Mouse (Mus musculus): ENCODE results near the gene Ccnjl. TPM values are rescaled to one million over a fixed set of nuclear protein-coding genes. Genes with fewer than 3 reads are reported as not detected.
A peak's percentile ranks its signal among the peaks of the same experiment; 100 is the strongest.

The Ccnjl gene
- 9.5 and 11.3 TPM in 2 replicates for polyA plus RNA-seq (2015; fragmentation: Nextera tagmentation; extraction: Ambion mirVana)

- Histone ChIP-seq H3K27ac (peak within 1 kb of the TSS; percentile 80), H3K27me3 (no peaks in the 10 kb centered on the region)
- peak; percentile 73 for ATAC-seq (ENCODE audit: insufficient number of reproducible peaks, low FRiP score, low TSS enrichment, low read depth)
These were observed at the start of gene Ccnjl for GRCm38 (mm10) chr11:43528683-43529499. Ccnjl (plus strand) TSS chr11:43528784.

DNA sequence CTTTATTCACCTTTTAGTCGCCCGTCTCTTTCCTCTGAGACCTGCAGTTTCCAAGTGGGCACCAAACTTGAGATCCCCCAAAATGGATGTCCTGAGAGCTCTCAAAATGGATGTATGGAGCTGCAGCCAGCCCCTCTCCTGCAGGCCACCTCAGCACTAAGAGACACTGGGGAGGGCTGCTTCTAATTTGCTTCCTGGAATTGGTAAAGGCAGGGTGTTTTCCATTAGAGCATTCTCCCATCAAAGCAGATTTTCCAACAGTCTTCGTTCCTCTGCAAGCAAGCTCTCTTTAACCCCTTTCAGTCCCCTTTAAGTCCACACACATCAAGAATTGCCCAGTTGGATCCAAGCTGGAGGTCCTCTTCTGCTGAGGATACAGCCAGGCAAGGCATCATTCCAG is 49.2 kb upstream of the Ccnjl start:
- H3K27me3 ChIP-seq: no peaks in the 10 kb centered on the region
- no peaks in the 10 kb centered on the region for H3K9me3 ChIP-seq
- H3K9ac ChIP-seq: no peak overlapping the region
- no peak overlapping the region for H3K4me2 ChIP-seq
- 51% methylated on average over 3 of the region's 3 CpGs for WGBS
- ATAC-seq (ENCODE audit: insufficient number of reproducible peaks, low FRiP score, low TSS enrichment, low read depth): no peak
- H3K4me3 ChIP-seq: no peak overlapping the region
- peaks cover 67% of the 10 kb centered on the region for H3K4me1 ChIP-seq
- no peaks in the 10 kb centered on the region for H3K36me3 ChIP-seq
- peak overlapping the region; percentile 81 for H3K27ac ChIP-seq

More at GRCm38 (mm10) chr11:43528683-43529499, at the start of gene Ccnjl:
- WGBS: 0% methylated on average over 62 of the region's 79 CpGs
- Histone ChIP-seq H3K4me2 (peak within 1 kb of the TSS; percentile 91), H3K4me3 (peak within 1 kb of the TSS; percentile 79), H3K9me3 (no peaks in the 10 kb centered on the region), H3K9ac (peak within 1 kb of the TSS; percentile 74), H3K4me1 (peaks cover 14% of the 10 kb centered on the region; the same call in 1 of the 2 replicates), H3K36me3 (no peaks in the 10 kb centered on the region)

DNA sequence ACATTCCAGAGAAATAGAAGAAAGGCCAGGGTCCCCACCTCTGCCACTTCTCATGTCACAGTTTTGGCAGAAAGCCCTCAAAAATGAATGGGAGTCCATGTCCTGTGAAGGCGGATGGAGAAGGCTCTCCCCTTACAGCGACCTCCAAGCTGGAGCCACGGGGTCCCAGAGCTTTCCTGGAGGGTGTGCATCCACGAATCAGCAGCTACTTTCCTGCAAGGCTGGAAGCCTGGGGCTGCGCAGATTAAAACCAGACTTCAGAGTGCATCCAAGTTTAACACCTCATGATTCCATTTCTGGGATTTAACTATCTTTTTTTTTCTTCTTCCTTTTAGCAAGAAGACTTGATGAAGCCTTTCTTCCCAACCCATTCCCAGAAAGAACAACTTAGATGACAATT is 48.0 kb upstream of the Ccnjl start:
- H3K9ac ChIP-seq: no peak overlapping the region
- H3K27ac ChIP-seq: peak overlapping the region; percentile 81
- H3K4me3 ChIP-seq: no peak overlapping the region
- H3K4me1 ChIP-seq: peaks cover 67% of the 10 kb centered on the region
- H3K4me2 ChIP-seq: no peak overlapping the region
- 21% methylated on average over 5 of the region's 5 CpGs for WGBS
- no peaks in the 10 kb centered on the region for H3K9me3 ChIP-seq
- H3K36me3 ChIP-seq: no peaks in the 10 kb centered on the region
- H3K27me3 ChIP-seq: no peaks in the 10 kb centered on the region
- 0 out of 2 replicates have a peak, but pooled peaks have one; percentile 56 for ATAC-seq (ENCODE audit: insufficient number of reproducible peaks, low FRiP score, low TSS enrichment, low read depth)

- Histone ChIP-seq H3K27me3 (no peaks in the 10 kb centered on the region), H3K9me3 (no peaks in the 10 kb centered on the region), H3K9ac (no peak overlapping the region), H3K4me1 (peaks cover 64% of the 10 kb centered on the region), H3K27ac (peak overlapping the region; percentile 87), H3K4me2 (peak overlapping the region; percentile 19; the same call in 1 of the 2 replicates), H3K36me3 (no peaks in the 10 kb centered on the region), H3K4me3 (no peak overlapping the region; the same call in 1 of the 2 replicates)
- ATAC-seq (ENCODE audit: insufficient number of reproducible peaks, low FRiP score, low TSS enrichment, low read depth): peak; percentile 51; the same call in 1 of the 2 replicates
- WGBS: 23% methylated on average over 3 of the region's 3 CpGs
These were observed 46.7 kb upstream of the Ccnjl start for GRCm38 (mm10) chr11:43481672-43482522.

DNA sequence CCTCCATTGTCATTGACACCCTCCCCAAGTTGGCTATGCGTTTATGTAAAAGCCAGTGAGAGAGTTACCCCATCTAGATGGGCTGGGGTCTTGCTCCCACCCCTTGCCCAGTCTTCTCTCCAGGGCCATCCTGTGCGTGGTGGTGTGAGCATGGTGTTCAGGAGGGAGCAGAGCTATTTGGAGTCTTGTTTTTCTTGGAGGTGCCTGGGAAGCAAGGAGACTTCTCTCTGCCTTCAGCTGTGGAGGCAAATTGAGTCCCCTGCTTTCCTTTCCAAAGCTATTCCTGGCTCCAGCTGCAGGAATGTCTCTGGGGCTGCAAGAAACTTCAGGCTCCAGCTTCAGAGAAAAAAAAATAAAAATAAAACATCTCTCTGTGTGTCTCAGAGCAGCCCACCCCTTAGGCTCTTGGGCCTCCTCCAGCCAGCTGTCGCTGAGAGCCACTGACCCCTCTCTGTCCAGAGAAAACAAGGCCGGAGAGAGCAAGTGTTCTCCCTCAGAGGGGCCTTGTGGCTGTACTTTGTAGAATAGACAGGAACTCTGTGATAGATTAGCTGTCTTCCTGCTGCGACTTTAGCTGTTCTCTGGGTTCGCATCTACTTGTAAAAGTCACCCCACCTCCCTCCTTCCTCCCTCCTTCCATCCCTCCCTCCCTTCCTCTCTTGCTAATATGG is 45.3 kb upstream of the Ccnjl start:
- WGBS: 23% methylated on average over 6 of the region's 6 CpGs
- H3K4me2 ChIP-seq: 0 out of 2 replicates have a peak overlapping the region, but pooled peaks have one; percentile 24
- H3K9ac ChIP-seq: no peak overlapping the region
- no peaks in the 10 kb centered on the region for H3K9me3 ChIP-seq
- H3K27me3 ChIP-seq: no peaks in the 10 kb centered on the region
- peak overlapping the region; percentile 87 for H3K27ac ChIP-seq
- peak; percentile 49; the same call in 1 of the 2 replicates for ATAC-seq (ENCODE audit: insufficient number of reproducible peaks, low FRiP score, low TSS enrichment, low read depth)
- peaks cover 61% of the 10 kb centered on the region for H3K4me1 ChIP-seq
- no peak overlapping the region for H3K4me3 ChIP-seq
- H3K36me3 ChIP-seq: no peaks in the 10 kb centered on the region

GRCm38 (mm10) chr11:43484057-43484456 is 44.5 kb upstream of the Ccnjl start:
- no peaks in the 10 kb centered on the region for H3K9me3 ChIP-seq
- 62% methylated on average over 4 of the region's 4 CpGs for WGBS
- no peak overlapping the region for H3K4me2 ChIP-seq
- H3K4me3 ChIP-seq: no peak overlapping the region
- ATAC-seq (ENCODE audit: insufficient number of reproducible peaks, low FRiP score, low TSS enrichment, low read depth): no peak
- peak overlapping the region; percentile 87 for H3K27ac ChIP-seq
- peaks cover 57% of the 10 kb centered on the region for H3K4me1 ChIP-seq
- H3K36me3 ChIP-seq: no peaks in the 10 kb centered on the region
- no peaks in the 10 kb centered on the region for H3K27me3 ChIP-seq
- H3K9ac ChIP-seq: no peak overlapping the region

- peaks cover 51% of the 10 kb centered on the region for H3K4me1 ChIP-seq
- no peaks in the 10 kb centered on the region for H3K9me3 ChIP-seq
- no peak overlapping the region for H3K4me3 ChIP-seq
- peak overlapping the region; percentile 87; the same call in 1 of the 2 replicates for H3K27ac ChIP-seq
- no peak for ATAC-seq (ENCODE audit: insufficient number of reproducible peaks, low FRiP score, low TSS enrichment, low read depth)
- no peaks in the 10 kb centered on the region for H3K36me3 ChIP-seq
- no peak overlapping the region for H3K4me2 ChIP-seq
- H3K27me3 ChIP-seq: no peaks in the 10 kb centered on the region
- WGBS: 44% methylated on average over 11 of the region's 11 CpGs
- H3K9ac ChIP-seq: no peak overlapping the region
These were observed 43.9 kb upstream of the Ccnjl start for GRCm38 (mm10) chr11:43484652-43485051.

- WGBS: 86% methylated on average over 9 of the region's 9 CpGs
- H3K4me2 ChIP-seq: no peak overlapping the region
- H3K9me3 ChIP-seq: no peaks in the 10 kb centered on the region
- no peak for ATAC-seq (ENCODE audit: insufficient number of reproducible peaks, low FRiP score, low TSS enrichment, low read depth)
- no peaks in the 10 kb centered on the region for H3K27me3 ChIP-seq
- no peak overlapping the region for H3K27ac ChIP-seq
- H3K4me3 ChIP-seq: no peak overlapping the region
- 0 out of 2 replicates have a peak, but pooled peaks cover 4% of the 10 kb centered on the region for H3K36me3 ChIP-seq
- peaks cover 41% of the 10 kb centered on the region for H3K4me1 ChIP-seq
- no peak overlapping the region for H3K9ac ChIP-seq
These were observed 42.7 kb upstream of the Ccnjl start for GRCm38 (mm10) chr11:43485855-43486254.

DNA sequence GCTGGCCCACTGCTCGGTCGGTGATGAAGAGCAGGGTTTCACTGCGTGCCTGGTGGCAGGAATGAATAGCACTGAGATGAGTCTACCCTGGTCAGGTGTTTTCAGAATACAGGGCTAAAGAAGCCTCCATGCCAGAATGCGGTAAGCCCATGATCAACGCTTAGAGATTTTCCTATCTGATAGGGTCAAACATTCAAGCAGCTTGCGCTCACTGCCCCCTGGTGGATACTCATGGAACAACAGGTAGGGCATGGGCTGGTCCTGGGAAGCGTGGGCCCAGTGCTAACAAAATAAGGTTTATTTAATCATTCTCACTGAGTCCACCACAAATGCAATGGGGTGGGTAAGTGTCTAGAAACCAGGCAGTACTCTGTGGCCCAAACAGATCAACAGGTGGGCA is 35.9 kb upstream of the Ccnjl start:
- 0 out of 2 replicates have a peak, but pooled peaks cover 2% of the 10 kb centered on the region for H3K4me1 ChIP-seq
- WGBS: 32% methylated on average over 7 of the region's 7 CpGs
- H3K27ac ChIP-seq: no peak overlapping the region
- no peaks in the 10 kb centered on the region for H3K27me3 ChIP-seq
- no peak overlapping the region for H3K4me3 ChIP-seq
- no peak overlapping the region for H3K4me2 ChIP-seq
- H3K9ac ChIP-seq: no peak overlapping the region
- ATAC-seq (ENCODE audit: insufficient number of reproducible peaks, low FRiP score, low TSS enrichment, low read depth): no peak
- no peaks in the 10 kb centered on the region for H3K9me3 ChIP-seq
- 0 out of 2 replicates have a peak, but pooled peaks cover 5% of the 10 kb centered on the region for H3K36me3 ChIP-seq

- Histone ChIP-seq H3K27me3 (no peaks in the 10 kb centered on the region), H3K4me3 (no peak overlapping the region), H3K27ac (no peak overlapping the region), H3K9me3 (no peaks in the 10 kb centered on the region), H3K4me2 (no peak overlapping the region), H3K36me3 (0 out of 2 replicates have a peak, but pooled peaks cover 5% of the 10 kb centered on the region), H3K9ac (no peak overlapping the region), H3K4me1 (0 out of 2 replicates have a peak, but pooled peaks cover 2% of the 10 kb centered on the region)
- peak; percentile 46; the same call in 1 of the 2 replicates for ATAC-seq (ENCODE audit: insufficient number of reproducible peaks, low FRiP score, low TSS enrichment, low read depth)
- WGBS: 18% methylated on average over 5 of the region's 6 CpGs
These were observed 34.7 kb upstream of the Ccnjl start for GRCm38 (mm10) chr11:43493815-43494409.

GRCm38 (mm10) chr11:43495037-43495436 is 33.5 kb upstream of the Ccnjl start:
- no peak for ATAC-seq (ENCODE audit: insufficient number of reproducible peaks, low FRiP score, low TSS enrichment, low read depth)
- Histone ChIP-seq H3K36me3 (0 out of 2 replicates have a peak, but pooled peaks cover 5% of the 10 kb centered on the region), H3K4me3 (no peak overlapping the region), H3K27me3 (no peaks in the 10 kb centered on the region), H3K27ac (no peak overlapping the region), H3K4me2 (no peak overlapping the region), H3K4me1 (0 out of 2 replicates have a peak, but pooled peaks cover 2% of the 10 kb centered on the region), H3K9ac (no peak overlapping the region), H3K9me3 (no peaks in the 10 kb centered on the region)
- WGBS: 57% methylated on average over 8 of the region's 8 CpGs

Data from limb, embryonic 15.5 days (tissue).